Comparison of ENCODE assay signal across 16 mouse cellular contexts in genomic region chr4:97948250-97948649, GRCm38 (mm10).
DNase-seq lines count a peak whose midpoint lies in the region; ATAC-seq lines count a peak whose summit lies in the region.
"Had no signal": no experiment of that assay in that cellular context is flagged by ENCODE, and none has a peak within 500 bp of the region (broad histone marks: within the 10 kb centered on the region; RNA-seq: fewer than 3 reads in every experiment).

No protein-coding gene starts in this region.

- H3K9me3 ChIP-seq in neural tube, embryonic 12.5 days: no peaks in the 10 kb centered on the region
- no peaks in the 10 kb centered on the region for H3K9me3 ChIP-seq in hindbrain, embryonic 10.5 days
- no peaks in the 10 kb centered on the region for H3K9me3 ChIP-seq in midbrain, embryonic 13.5 days
- H3K9me3 ChIP-seq in kidney, embryonic 16.5 days (ENCODE audit: low read length): no peaks in the 10 kb centered on the region
- H3K9me3 ChIP-seq: embryonic facial prominence, embryonic 12.5 days had no signal

- peaks cover 21% of the 10 kb centered on the region for H3K4me1 ChIP-seq in neural tube, embryonic 12.5 days
- peaks cover 23% of the 10 kb centered on the region for H3K4me1 ChIP-seq in hindbrain, embryonic 10.5 days (replicated peaks)
- peaks cover 31% of the 10 kb centered on the region for H3K4me1 ChIP-seq in midbrain, embryonic 13.5 days (replicated peaks)
- no peaks in the 10 kb centered on the region for H3K4me1 ChIP-seq in kidney, embryonic 16.5 days (ENCODE audit: insufficient read depth, low read length)

- 38% methylated on average over 8 of the region's 8 CpGs for WGBS in neural tube, embryonic 12.5 days
- 27% methylated on average over 8 of the region's 8 CpGs for WGBS in hindbrain, embryonic 10.5 days
- 19% methylated on average over 8 of the region's 8 CpGs for WGBS in midbrain, embryonic 13.5 days
- WGBS in kidney, embryonic 16.5 days: 55% methylated on average over 8 of the region's 8 CpGs

- H3K4me3 ChIP-seq in neural tube, embryonic 12.5 days: no peak overlapping the region
- no peak overlapping the region for H3K4me3 ChIP-seq in hindbrain, embryonic 10.5 days
- H3K4me3 ChIP-seq in midbrain, embryonic 13.5 days (replicated peaks): no peak overlapping the region
- no peak overlapping the region for H3K4me3 ChIP-seq in kidney, embryonic 16.5 days (ENCODE audit: low read length)
- H3K4me3 ChIP-seq: embryonic facial prominence, embryonic 12.5 days had no signal

- H3K27me3 ChIP-seq in neural tube, embryonic 12.5 days (replicated peaks): no peaks in the 10 kb centered on the region
- H3K27me3 ChIP-seq in hindbrain, embryonic 10.5 days (ENCODE audit: insufficient read depth, poor library complexity, severe bottlenecking): no peaks in the 10 kb centered on the region
- no peaks in the 10 kb centered on the region for H3K27me3 ChIP-seq in midbrain, embryonic 13.5 days
- H3K27me3 ChIP-seq in kidney, embryonic 16.5 days (ENCODE audit: insufficient read depth, low read length): no peaks in the 10 kb centered on the region
- H3K27me3 ChIP-seq: embryonic facial prominence, embryonic 12.5 days had no signal

- peak; percentile 68 for ATAC-seq in neural tube, embryonic 12.5 days (ENCODE audit: low FRiP score, low read depth)
- peak; percentile 72 for ATAC-seq in midbrain, embryonic 13.5 days
- ATAC-seq in kidney, embryonic 16.5 days (ENCODE audit: low FRiP score, low TSS enrichment): no peak

- intact Hi-C loops in left cerebral cortex, postnatal 4 days (cut with DNase I): no loop called here

- no peak overlapping the region for H3K4me2 ChIP-seq in neural tube, embryonic 12.5 days (replicated peaks)
- peak overlapping the region; percentile 13; the same call in 1 of the 2 replicates for H3K4me2 ChIP-seq in midbrain, embryonic 13.5 days (replicated peaks)
- H3K4me2 ChIP-seq in kidney, embryonic 16.5 days (replicated peaks; ENCODE audit: low read depth, low read length): no peak overlapping the region
- H3K4me2 ChIP-seq: embryonic facial prominence, embryonic 12.5 days had no signal

- H3K36me3 ChIP-seq in neural tube, embryonic 12.5 days: no peaks in the 10 kb centered on the region
- H3K36me3 ChIP-seq in hindbrain, embryonic 10.5 days: no peaks in the 10 kb centered on the region
- no peaks in the 10 kb centered on the region for H3K36me3 ChIP-seq in midbrain, embryonic 13.5 days
- H3K36me3 ChIP-seq in kidney, embryonic 16.5 days (ENCODE audit: insufficient read depth, low read length): no peaks in the 10 kb centered on the region
- H3K36me3 ChIP-seq: embryonic facial prominence, embryonic 12.5 days had no signal

- no peak for DNase-seq in neural tube, embryonic 10.5 days (ENCODE audit: extremely low spot score, low spot score)
- DNase-seq in hindbrain, embryonic 10.5 days (ENCODE audit: low spot score): peak; percentile 25
- no peak for DNase-seq in left cerebral cortex, postnatal 4 days
- no peak for DNase-seq in spleen, postnatal 14 days (ENCODE audit: low spot score in 2 of 2)
- DNase-seq in layer of hippocampus, postnatal 10 days (ENCODE audit: low spot score in 2 of 2): no peak
- DNase-seq: adrenal gland, postnatal 36 days; cerebellum, adult 11-12 months; heart, adult 18-20 months; heart, postnatal 36 days; kidney, adult 9 months; lung, postnatal 36 days; thymus, adult 18-20 months had no signal

- no peak overlapping the region for H3K27ac ChIP-seq in neural tube, embryonic 12.5 days
- H3K27ac ChIP-seq in hindbrain, embryonic 10.5 days: peak overlapping the region; percentile 66
- H3K27ac ChIP-seq in midbrain, embryonic 13.5 days: peak overlapping the region; percentile 49; the same call in 1 of the 2 replicates
- no peak overlapping the region for H3K27ac ChIP-seq in kidney, embryonic 16.5 days (ENCODE audit: low read length)
- H3K27ac ChIP-seq: embryonic facial prominence, embryonic 12.5 days had no signal

- H3K9ac ChIP-seq in neural tube, embryonic 12.5 days: no peak overlapping the region
- no peak overlapping the region for H3K9ac ChIP-seq in midbrain, embryonic 13.5 days (replicated peaks)
- no peak overlapping the region for H3K9ac ChIP-seq in kidney, embryonic 16.5 days (replicated peaks; ENCODE audit: low read length)
- H3K9ac ChIP-seq: embryonic facial prominence, embryonic 12.5 days had no signal

Comparison
In these comparisons a context has a peak if more than half of its experiments do, and no peak if none do; other contexts are left out.
1. H3K27ac ChIP-seq: peak in hindbrain, embryonic 10.5 days (single experiment) and midbrain, embryonic 13.5 days (single experiment); none in neural tube, embryonic 12.5 days (single experiment) and kidney, embryonic 16.5 days (single experiment).